Mouse (Mus musculus): ENCODE measurements at regions not wholly inside any gene's neighbourhood (a gene's known extent, or its start where the extent isn't known, plus 50 kb on each side); places are given as distances from the start of the nearest gene placed in this dataset.
"Not testable (repeated sequence)": the region's sequence is repeated elsewhere in the genome, so short reads cannot be mapped to it uniquely, and the experiment has no call there.

- peak; percentile 93 for TF ChIP-seq CTCF (IDR thresholded peaks at IDR 0.05)
- intact Hi-C loops (cut with DNase I): loop anchor here (10.0 kb wide), 1 partner anchor 1325 kb away; no protein-coding TSS in a partner anchor
- DNase-seq: peak; percentile 44
These were observed 181.2 kb downstream of the 1700010I14Rik start for GRCm38 (mm10) chr17:9169371-9169770.

GRCm38 (mm10) chr17:9197160-9197559, 209.0 kb downstream of the 1700010I14Rik start:
- intact Hi-C loops (cut with DNase I): no loop called here
- Histone ChIP-seq H3K4me3 (no peak overlapping the region), H3K27ac (no peak overlapping the region)
- DNase-seq: no peak
- TF ChIP-seq CTCF (IDR thresholded peaks at IDR 0.05): no peak

More at GRCm38 (mm10) chr17:9169371-9169770, 181.2 kb downstream of the 1700010I14Rik start:
- H3K4me3 ChIP-seq: peak overlapping the region; percentile 36
- H3K27ac ChIP-seq: no peak overlapping the region

GRCm38 (mm10) chr17:9200386-9200785, 212.3 kb downstream of the 1700010I14Rik start:
- DNase-seq: no peak
- Histone ChIP-seq H3K4me3 (no peak overlapping the region), H3K27ac (no peak overlapping the region)
- TF ChIP-seq CTCF (IDR thresholded peaks at IDR 0.05): no peak
- intact Hi-C loops (cut with DNase I): no loop called here

GRCm38 (mm10) chr17:9202496-9202895, 214.4 kb downstream of the 1700010I14Rik start:
- H3K4me3 ChIP-seq: no peak overlapping the region
- intact Hi-C loops (cut with DNase I): no loop called here
- DNase-seq: no peak
- TF ChIP-seq CTCF (IDR thresholded peaks at IDR 0.05): no peak
- no peak overlapping the region for H3K27ac ChIP-seq

GRCm38 (mm10) chr17:9210626-9211025, 211.2 kb upstream of the Gm17728 start:
- no peak for TF ChIP-seq CTCF (IDR thresholded peaks at IDR 0.05)
- intact Hi-C loops (cut with DNase I): no loop called here
- no peak for DNase-seq
- no peak overlapping the region for H3K27ac ChIP-seq
- H3K4me3 ChIP-seq: no peak overlapping the region

- intact Hi-C loops (cut with DNase I): no loop called here
- no peak overlapping the region for H3K4me3 ChIP-seq
- H3K27ac ChIP-seq: no peak overlapping the region
- no peak for TF ChIP-seq CTCF (IDR thresholded peaks at IDR 0.05)
- no peak for DNase-seq
These were observed 198.8 kb upstream of the Gm17728 start for GRCm38 (mm10) chr17:9223097-9223496.

- peak; percentile 48 for DNase-seq
- TF ChIP-seq CTCF (IDR thresholded peaks at IDR 0.05): no peak
- intact Hi-C loops (cut with DNase I): no loop called here
- no peak overlapping the region for H3K4me3 ChIP-seq
- no peak overlapping the region for H3K27ac ChIP-seq
These were observed 193.8 kb upstream of the Gm17728 start for GRCm38 (mm10) chr17:9227872-9228575.

- intact Hi-C loops (cut with DNase I): no loop called here
- TF ChIP-seq CTCF (IDR thresholded peaks at IDR 0.05): no peak
- Histone ChIP-seq H3K27ac (no peak overlapping the region), H3K4me3 (no peak overlapping the region)
- no peak for DNase-seq
These were observed 186.7 kb upstream of the Gm17728 start for GRCm38 (mm10) chr17:9235141-9235571.

- TF ChIP-seq CTCF (IDR thresholded peaks at IDR 0.05): no peak
- intact Hi-C loops (cut with DNase I): no loop called here
- no peak overlapping the region for H3K27ac ChIP-seq
- no peak for DNase-seq
- no peak overlapping the region for H3K4me3 ChIP-seq
These were observed 163.2 kb upstream of the Gm17728 start for GRCm38 (mm10) chr17:9258646-9259170.

- no peak overlapping the region for H3K4me3 ChIP-seq
- intact Hi-C loops (cut with DNase I): no loop called here
- DNase-seq: no peak
- TF ChIP-seq CTCF (IDR thresholded peaks at IDR 0.05): no peak
- no peak overlapping the region for H3K27ac ChIP-seq
These were observed 153.1 kb upstream of the Gm17728 start for GRCm38 (mm10) chr17:9268776-9269175.

- H3K4me3 ChIP-seq; H3K27ac ChIP-seq; DNase-seq; intact Hi-C loops (cut with DNase I): not testable (repeated sequence)
These were observed 143.8 kb upstream of the Gm17728 start for GRCm38 (mm10) chr17:9278046-9278445.

GRCm38 (mm10) chr17:9279481-9279880, 142.4 kb upstream of the Gm17728 start:
- DNase-seq: no peak
- intact Hi-C loops (cut with DNase I): no loop called here
- Histone ChIP-seq H3K27ac (no peak overlapping the region), H3K4me3 (no peak overlapping the region)
- TF ChIP-seq CTCF (IDR thresholded peaks at IDR 0.05): no peak

- DNase-seq: no peak
- TF ChIP-seq CTCF (IDR thresholded peaks at IDR 0.05): no peak
- no peak overlapping the region for H3K27ac ChIP-seq
- intact Hi-C loops (cut with DNase I): no loop called here
- H3K4me3 ChIP-seq: no peak overlapping the region
These were observed 140.0 kb upstream of the Gm17728 start for GRCm38 (mm10) chr17:9281891-9282290.

All from gastrocnemius, adult 2 months (tissue).